Mouse (Mus musculus): ENCODE measurements around the gene Iqcg.

DNA sequence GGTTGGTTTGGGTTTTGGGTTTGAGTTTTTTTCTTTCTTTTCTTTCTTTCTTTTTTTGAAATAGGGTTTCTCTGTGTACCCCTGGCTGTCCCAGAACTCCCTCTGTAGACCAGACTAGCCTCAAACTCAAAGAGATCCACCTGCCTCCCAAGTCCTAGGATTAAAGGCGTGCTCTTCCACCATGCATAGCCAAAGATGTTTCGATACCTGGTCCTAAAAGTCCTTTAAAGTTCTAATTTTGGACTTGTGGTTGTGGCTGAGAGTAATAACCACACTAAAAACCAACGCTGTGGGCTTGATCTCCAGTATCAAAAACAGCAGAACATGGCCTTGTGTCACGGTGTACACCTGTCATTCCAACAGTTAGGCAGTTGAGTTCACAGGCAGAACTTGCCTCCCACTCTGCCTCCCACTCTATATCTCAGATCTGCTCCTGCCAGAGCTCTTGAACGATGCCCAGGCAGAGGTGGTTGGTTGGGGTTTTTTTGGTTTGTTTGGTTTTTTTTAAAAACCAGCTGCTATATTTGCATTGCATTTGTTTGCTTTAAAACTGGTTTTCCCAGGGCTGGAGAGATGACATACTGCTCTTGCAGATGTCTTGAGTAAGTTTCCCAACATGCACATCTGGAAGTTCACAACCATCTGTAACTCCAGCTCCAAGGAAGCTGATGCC, 38.2 kb downstream of the Iqcg start:
- TF ChIP-seq POLR2A (IDR thresholded peaks at IDR 0.05; ENCODE audit: low read depth, low read length) (no peak), CTCF (IDR thresholded peaks at IDR 0.05; ENCODE audit: extremely low read depth, insufficient read length, insufficient replicate concordance, low read depth, low read length) (no peak)

All from small intestine, adult 2 months (tissue).